Mouse (Mus musculus) thymus, postnatal 36 days (tissue): ENCODE measurements at regions not wholly inside any gene's neighbourhood (a gene's known extent, or its start where the extent isn't known, plus 50 kb on each side); places are given as distances from the start of the nearest gene placed in this dataset.

Experiments
- DNase-seq, 2 experiments: peaks; one replicate each; pipeline ENCODE4 v3.0.0; 2022; ENCODE audit warnings: mixed read lengths in 2 of 2

- no peak for DNase-seq
Measured at GRCm38 (mm10) chr15:56604266-56604665, 873.2 kb downstream of the Slc22a22 start.

- DNase-seq, result no peak
Measured at GRCm38 (mm10) chr15:56592656-56593055, 884.8 kb downstream of the Slc22a22 start.

- no peak for DNase-seq
Measured at GRCm38 (mm10) chr15:56580745-56581515, 896.5 kb downstream of the Slc22a22 start.

DNA sequence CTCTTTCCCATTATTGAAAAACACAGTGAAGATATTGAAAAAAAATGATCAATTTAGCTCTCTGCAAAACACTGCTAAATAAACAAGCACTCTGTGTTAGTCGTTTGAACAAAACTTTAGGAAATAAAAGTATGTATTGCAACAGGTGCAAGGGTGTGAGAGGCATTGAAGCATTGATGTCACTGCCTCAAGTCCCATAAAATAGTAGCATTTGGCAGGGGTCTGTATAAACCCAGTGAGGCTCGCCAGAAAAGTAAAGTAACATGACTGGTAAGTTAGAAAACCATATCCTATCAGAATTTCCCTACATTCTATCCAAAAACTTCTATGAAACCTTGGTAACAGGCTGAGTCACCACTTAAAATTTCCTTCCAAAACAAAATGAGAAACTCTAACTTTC lies 914.2 kb downstream of the Slc22a22 start:
- DNase-seq, result no peak

DNA sequence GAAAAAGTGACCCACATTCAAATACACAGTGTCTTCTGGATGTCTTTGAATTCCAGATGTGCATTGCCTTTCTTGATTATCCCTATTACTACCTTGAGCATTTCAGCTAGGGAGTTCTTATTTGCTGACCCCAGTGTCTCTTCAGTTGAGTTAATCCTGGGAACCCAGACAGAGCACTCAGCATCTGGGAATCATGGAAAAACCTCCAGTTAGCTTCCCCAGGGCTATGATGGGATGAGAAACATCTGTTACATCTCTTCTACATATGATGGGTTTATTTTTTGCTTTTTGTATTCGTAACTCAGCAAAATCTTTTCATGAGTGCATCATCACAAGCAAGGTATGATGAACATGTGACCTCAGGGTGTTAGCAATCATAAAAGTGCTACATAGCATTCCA lies 914.6 kb downstream of the Slc22a22 start:
- no peak for DNase-seq

- DNase-seq, result no peak
Measured at GRCm38 (mm10) chr15:56562143-56562542, 915.3 kb downstream of the Slc22a22 start.

- DNase-seq, result no peak
Measured at GRCm38 (mm10) chr15:56554386-56554785, 923.0 kb downstream of the Slc22a22 start.

DNA sequence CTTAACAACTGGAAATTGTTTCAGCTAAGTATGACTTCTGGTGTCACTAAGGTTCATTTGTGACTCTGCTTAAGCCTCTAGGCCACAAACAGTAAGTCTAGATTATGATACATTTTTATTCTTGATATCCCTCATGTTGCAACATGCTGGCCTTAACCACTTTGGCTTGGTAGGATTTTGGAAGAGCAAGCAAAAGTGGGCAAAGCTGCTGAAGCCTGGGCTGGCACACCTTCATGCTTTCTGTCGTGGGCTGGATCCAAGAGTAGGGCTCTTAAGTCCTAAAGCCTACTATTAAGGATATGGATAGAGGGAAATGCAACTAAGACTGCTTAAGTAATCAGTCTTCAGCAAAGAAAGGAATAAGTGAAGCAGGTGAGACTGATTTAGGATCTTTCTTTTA lies 923.6 kb downstream of the Slc22a22 start:
- no peak for DNase-seq

- DNase-seq, result no peak
Measured at GRCm38 (mm10) chr15:56531529-56531928, 945.9 kb downstream of the Slc22a22 start.

- no peak for DNase-seq
Measured at GRCm38 (mm10) chr15:56518379-56518778, 959.0 kb downstream of the Slc22a22 start.

GRCm38 (mm10) chr15:56516095-56516494 lies 961.3 kb downstream of the Slc22a22 start:
- DNase-seq, result no peak

DNA sequence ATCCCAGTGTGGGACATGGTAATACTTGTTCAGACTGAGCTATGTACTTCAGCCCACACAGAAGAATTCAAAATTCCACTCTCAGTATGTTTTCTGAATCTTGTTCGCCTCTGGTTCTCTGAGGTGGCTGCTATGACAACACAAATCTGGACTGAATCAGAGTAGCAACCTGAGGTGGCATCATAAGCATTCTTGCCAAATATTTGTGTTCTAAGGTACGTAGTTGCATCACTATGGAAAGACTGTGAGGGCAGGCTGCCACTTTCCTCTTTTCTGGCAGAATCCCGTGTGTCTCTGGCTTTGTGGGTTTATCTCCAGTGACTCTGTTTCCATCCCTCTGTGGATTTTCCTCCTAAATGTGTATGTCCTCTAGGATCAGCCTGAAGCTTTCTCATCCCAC lies 978.7 kb downstream of the Slc22a22 start:
- no peak for DNase-seq

DNA sequence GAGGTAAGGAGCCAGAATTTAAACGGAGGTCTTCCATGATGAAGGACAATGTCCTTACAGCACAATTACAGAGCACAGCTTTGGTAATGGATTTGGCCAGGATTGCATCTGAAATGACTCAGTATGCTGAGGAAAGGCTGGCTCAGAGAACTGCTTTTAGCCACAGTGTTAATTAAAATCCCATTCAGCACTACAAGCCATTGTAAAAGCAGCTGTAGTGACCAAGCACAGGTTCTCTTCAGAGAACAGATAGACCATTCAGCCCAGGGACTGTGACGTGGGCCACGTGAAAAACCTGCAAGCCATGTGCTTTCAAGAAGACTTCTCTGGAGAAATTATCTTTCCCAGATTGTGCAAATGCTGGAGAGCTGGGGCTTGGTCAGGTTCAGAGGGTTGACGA lies 979.7 kb downstream of the Slc22a22 start:
- no peak for DNase-seq

- no peak for DNase-seq
Measured at GRCm38 (mm10) chr15:56496355-56496754, 981.1 kb downstream of the Slc22a22 start.

GRCm38 (mm10) chr15:56485931-56486330 lies 991.5 kb downstream of the Slc22a22 start:
- DNase-seq, result no peak

DNA sequence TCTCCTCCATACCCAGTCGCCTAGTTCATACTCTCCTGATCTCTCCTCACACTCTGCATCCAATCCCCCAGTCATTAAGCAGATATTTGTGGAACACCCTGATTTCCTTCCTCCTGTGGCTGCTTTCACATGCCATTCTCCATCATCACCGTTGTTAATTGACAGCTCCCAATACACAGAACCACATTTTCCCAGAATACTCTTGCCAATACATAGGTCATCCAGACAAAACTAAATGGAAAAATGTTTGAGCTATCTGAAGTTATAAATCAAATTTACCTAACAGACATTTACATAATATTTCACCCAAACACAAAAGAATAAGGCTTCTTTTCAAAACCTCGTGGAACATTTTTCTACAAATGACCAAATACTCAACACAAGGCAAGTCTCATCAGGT lies 992.7 kb downstream of the Slc22a22 start:
- DNase-seq, result no peak

DNA sequence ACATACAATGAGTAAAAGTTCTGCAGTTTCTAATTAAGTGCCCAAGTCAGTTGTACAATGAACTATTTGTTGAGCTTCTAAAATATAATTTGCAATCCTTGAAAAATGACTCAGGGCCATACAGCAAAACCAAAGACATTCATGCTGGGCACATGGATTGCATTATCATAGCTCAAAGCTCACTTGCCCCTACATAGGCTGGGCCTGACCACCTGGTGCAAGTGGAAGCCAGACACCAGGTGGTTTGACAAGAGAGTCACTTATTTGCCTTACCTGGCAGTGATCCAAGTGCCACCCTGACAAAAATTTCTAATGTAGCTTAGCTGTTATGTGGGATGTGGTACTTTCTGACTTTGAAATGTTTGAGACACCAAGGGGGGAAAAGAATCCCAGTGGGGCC lies 997.7 kb downstream of the Slc22a22 start:
- no peak for DNase-seq

- no peak for DNase-seq
Measured at GRCm38 (mm10) chr15:56479015-56479414, 998.4 kb downstream of the Slc22a22 start.

- no peak for DNase-seq
Measured at GRCm38 (mm10) chr15:56473679-56474078, 1003.7 kb downstream of the Slc22a22 start.

GRCm38 (mm10) chr15:56451881-56452280 lies 1025.5 kb downstream of the Slc22a22 start:
- DNase-seq, result no peak

- DNase-seq, result no peak
Measured at GRCm38 (mm10) chr15:56448015-56448645, 1029.3 kb downstream of the Slc22a22 start.

GRCm38 (mm10) chr15:56440171-56440570 lies 1037.3 kb downstream of the Slc22a22 start:
- DNase-seq, result no peak

DNA sequence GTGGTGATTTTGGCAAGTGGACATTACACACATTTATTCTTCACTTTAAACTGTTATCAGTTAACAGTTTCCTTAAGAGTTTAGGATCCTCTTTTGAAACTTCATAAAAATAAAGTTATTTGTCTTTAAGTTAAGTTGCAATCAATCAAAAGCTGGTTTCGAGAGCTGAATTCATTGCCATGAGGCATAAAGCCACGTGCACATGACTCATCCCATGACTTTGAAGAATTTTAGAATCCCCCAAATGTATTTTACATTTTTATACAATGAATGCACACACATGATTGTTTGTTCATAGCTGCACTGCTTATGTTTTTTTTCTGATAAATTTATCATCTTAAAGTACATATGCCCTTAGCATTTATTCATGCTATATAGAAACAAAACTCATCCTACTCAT lies 1039.1 kb downstream of the Slc22a22 start:
- DNase-seq, result no peak

DNA sequence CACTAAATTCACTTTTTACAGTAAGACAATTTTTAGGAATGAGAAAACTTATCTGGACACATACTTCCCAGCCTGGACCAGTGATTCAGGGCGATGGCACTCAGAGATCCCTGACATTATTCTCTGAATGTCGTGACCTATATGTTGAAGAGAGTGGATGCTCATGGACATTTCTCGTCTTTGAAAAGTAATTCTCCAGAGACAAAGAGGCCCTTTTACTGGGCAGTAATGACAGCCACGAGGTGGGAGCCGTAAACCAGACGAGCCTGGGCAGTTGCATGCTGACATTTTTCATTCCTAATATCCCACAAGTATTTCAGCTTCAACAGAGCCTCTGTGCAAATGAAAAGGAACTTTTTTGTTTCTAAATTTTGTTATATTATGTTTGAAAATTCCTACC lies 1041.3 kb downstream of the Slc22a22 start:
- no peak for DNase-seq

DNA sequence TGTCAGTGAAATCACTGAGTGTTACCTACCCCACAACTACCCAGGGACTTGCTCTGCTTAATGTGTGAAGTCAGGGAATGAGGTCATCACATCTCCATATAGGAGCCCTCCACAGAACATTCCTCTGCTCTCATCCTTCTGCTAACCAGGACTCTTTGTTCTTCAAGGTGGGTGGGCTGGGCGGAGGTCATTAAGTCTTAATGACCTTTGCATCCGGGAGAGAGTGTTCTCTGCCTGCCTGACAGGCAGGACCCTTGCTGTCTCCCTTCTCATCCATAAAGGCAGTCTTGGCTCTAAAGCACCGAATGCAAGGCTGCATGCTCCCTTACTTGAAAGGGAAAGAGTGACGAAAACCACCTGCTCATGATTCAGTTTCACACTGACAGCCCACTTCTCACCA lies 1051.4 kb downstream of the Slc22a22 start:
- no peak for DNase-seq
